In the genomic region with DNA sequence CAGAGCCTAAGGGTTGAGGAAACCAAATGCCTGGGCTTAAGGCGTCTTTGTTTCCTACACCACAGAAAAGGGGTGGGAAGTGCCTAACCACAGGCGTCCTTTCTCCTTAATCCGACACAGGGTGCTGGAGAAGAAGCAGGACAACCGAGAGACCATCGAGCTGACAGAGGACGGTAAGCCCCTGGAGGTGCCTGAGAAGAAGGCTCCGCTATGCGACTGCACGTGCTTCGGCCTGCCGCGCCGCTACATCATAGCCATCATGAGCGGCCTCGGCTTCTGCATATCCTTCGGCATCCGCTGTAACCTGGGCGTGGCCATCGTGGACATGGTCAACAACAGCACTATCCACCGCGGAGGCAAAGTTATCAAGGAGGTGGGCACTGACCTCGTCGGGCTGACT, we compare ENCODE assay signal across 11 mouse cellular contexts. TPM values are rescaled to one million over a fixed set of nuclear protein-coding genes. Genes with fewer than 3 reads are reported as not detected.
DNase-seq lines count a peak whose midpoint lies in the region; ATAC-seq and TF ChIP-seq lines count a peak whose summit lies in the region.
"Had no signal": no experiment of that assay in that cellular context is flagged by ENCODE, and none has a peak within 500 bp of the region (broad histone marks: within the 10 kb centered on the region; RNA-seq: fewer than 3 reads in every experiment).

No protein-coding gene starts in this region.

- peak; percentile 11 to 26 for DNase-seq in left cerebral cortex, adult 2 months (ENCODE audit: extremely low spot score in 1 of 2, low spot score in 2 of 2)
- no peak for DNase-seq in left cerebral cortex, adult 9 months (ENCODE audit: low spot score in 2 of 2)
- peak; percentile 39 for DNase-seq in forebrain, embryonic 10.5 days (ENCODE audit: extremely low spot score, low spot score)
- no peak for DNase-seq in gastrocnemius, postnatal 4 days (ENCODE audit: low spot score in 2 of 2)
- no peak for DNase-seq in c-Kit-positive CD71-positive TER-119-positive erythroid progenitor cells, embryonic 14.5 days (ENCODE audit: low spot score)
- DNase-seq in heart, postnatal 14 days: no peak
- DNase-seq: gastrocnemius, postnatal 14 days; lung, adult 18-20 months; thymus, postnatal 36 days had no signal

- no peaks in the 10 kb centered on the region for H3K36me3 ChIP-seq in forebrain, embryonic 10.5 days (replicated peaks)
- H3K36me3 ChIP-seq in hindbrain, embryonic 16.5 days (ENCODE audit: control insufficient read depth, insufficient read depth, low read length): no peaks in the 10 kb centered on the region
- no peaks in the 10 kb centered on the region for H3K36me3 ChIP-seq in neural tube, embryonic 13.5 days

- H3K4me3 ChIP-seq in left cerebral cortex, adult 2 months: peak overlapping the region; percentile 13; the same call in 1 of the 2 replicates
- H3K4me3 ChIP-seq in forebrain, embryonic 10.5 days: peak overlapping the region; percentile 32
- peak overlapping the region; percentile 44 for H3K4me3 ChIP-seq in hindbrain, embryonic 16.5 days (ENCODE audit: low read length)
- H3K4me3 ChIP-seq in neural tube, embryonic 13.5 days: peak overlapping the region; percentile 51

- no peaks in the 10 kb centered on the region for H3K9me3 ChIP-seq in forebrain, embryonic 10.5 days
- H3K9me3 ChIP-seq in hindbrain, embryonic 16.5 days (ENCODE audit: control insufficient read depth, low read length): no peaks in the 10 kb centered on the region
- no peaks in the 10 kb centered on the region for H3K9me3 ChIP-seq in neural tube, embryonic 13.5 days

- H3K4me2 ChIP-seq in hindbrain, embryonic 16.5 days (ENCODE audit: low read length): peak overlapping the region; percentile 59
- peak overlapping the region; percentile 66 for H3K4me2 ChIP-seq in neural tube, embryonic 13.5 days

- peak overlapping the region; percentile 15; the same call in 1 of the 2 replicates for H3K27ac ChIP-seq in left cerebral cortex, adult 2 months
- peak overlapping the region; percentile 51; the same call in 1 of the 2 replicates for H3K27ac ChIP-seq in forebrain, embryonic 10.5 days
- peak overlapping the region; percentile 86 for H3K27ac ChIP-seq in hindbrain, embryonic 16.5 days (ENCODE audit: low read depth, low read length)
- H3K27ac ChIP-seq in neural tube, embryonic 13.5 days (replicated peaks): peak overlapping the region; percentile 97

- under 1% methylated on average over 23 of the region's 23 CpGs for WGBS in forebrain, embryonic 10.5 days
- under 1% methylated on average over 23 of the region's 23 CpGs for WGBS in hindbrain, embryonic 16.5 days
- under 1% methylated on average over 23 of the region's 23 CpGs for WGBS in neural tube, embryonic 13.5 days

- no peak for TF ChIP-seq CTCF in left cerebral cortex, adult 2 months (IDR thresholded peaks at IDR 0.05)

- intact Hi-C loops in left cerebral cortex, adult 2 months (cut with DNase I): loop anchor here (10.0 kb wide), 1 partner anchor 1720 kb away; no protein-coding TSS in a partner anchor
- intact Hi-C loops in heart, postnatal 14 days (cut with DNase I): no loop called here

- peaks cover 38% of the 10 kb centered on the region for H3K4me1 ChIP-seq in forebrain, embryonic 10.5 days
- H3K4me1 ChIP-seq in hindbrain, embryonic 16.5 days (ENCODE audit: control insufficient read depth, insufficient read depth, low read depth, low read length): no peaks in the 10 kb centered on the region; the same call in 1 of the 2 replicates
- peaks cover 4% of the 10 kb centered on the region; the same call in 1 of the 2 replicates for H3K4me1 ChIP-seq in neural tube, embryonic 13.5 days (replicated peaks)

- ATAC-seq in hindbrain, embryonic 16.5 days: no peak
- ATAC-seq in neural tube, embryonic 13.5 days (ENCODE audit: low read depth): no peak

- H3K9ac ChIP-seq in hindbrain, embryonic 16.5 days (ENCODE audit: low read depth, low read length): peak overlapping the region; percentile 59
- peak overlapping the region; percentile 87 for H3K9ac ChIP-seq in neural tube, embryonic 13.5 days

- H3K27me3 ChIP-seq in forebrain, embryonic 10.5 days (ENCODE audit: poor library complexity, severe bottlenecking): peaks cover 100% of the 10 kb centered on the region
- peaks cover 7% of the 10 kb centered on the region for H3K27me3 ChIP-seq in hindbrain, embryonic 16.5 days (replicated peaks; ENCODE audit: control insufficient read depth, insufficient read depth, low read length)
- peaks cover 83% of the 10 kb centered on the region for H3K27me3 ChIP-seq in neural tube, embryonic 13.5 days

RNA-seq across cellular contexts. Expression of gene Slc17a6, which starts 3.4 kb away (rescaled TPM):
- 10 to 100 TPM; 28.2 to 29.5 TPM for total RNA-seq in left cerebral cortex, adult 2 months (2021)
- 3.5 and 6.9 TPM in 2 replicates for polyA plus RNA-seq in forebrain, embryonic 10.5 days (2016; fragmentation: Nextera tagmentation; extraction: Ambion mirVana)
- 112 and 126 TPM in 2 replicates for polyA plus RNA-seq in hindbrain, embryonic 16.5 days (2015; fragmentation: Nextera tagmentation; extraction: Ambion mirVana)
- 78.3 and 85.1 TPM in 2 replicates for polyA plus RNA-seq in neural tube, embryonic 13.5 days (2015; fragmentation: Nextera tagmentation; extraction: Ambion mirVana)
- total RNA-seq in gastrocnemius, postnatal 4 days (2021): not detected
- total RNA-seq in heart, postnatal 14 days (2021): not detected
- total RNA-seq: gastrocnemius, postnatal 14 days had no signal

Comparison
In these comparisons a context has a peak if more than half of its experiments do, and no peak if none do; other contexts are left out.
1. DNase-seq: peak in left cerebral cortex, adult 2 months (2 of 2) and forebrain, embryonic 10.5 days (single experiment); none in left cerebral cortex, adult 9 months (0 of 2), gastrocnemius, postnatal 4 days (0 of 2), c-Kit-positive CD71-positive TER-119-positive erythroid progenitor cells, embryonic 14.5 days (single experiment) and heart, postnatal 14 days (0 of 2).
2. H3K27ac ChIP-seq: peak in every context shown above with its lines; median percentile 97 in neural tube, embryonic 13.5 days; 86 in hindbrain, embryonic 16.5 days; 51 in forebrain, embryonic 10.5 days; 15 in left cerebral cortex, adult 2 months.
3. RNA of gene Slc17a6, which starts 3.4 kb away (total RNA-seq): 28.2 to 29.5 TPM in left cerebral cortex, adult 2 months; not detected in gastrocnemius, postnatal 4 days and not detected in heart, postnatal 14 days; every median in the first group is over 10 times any median in the second.
4. Peak in every context shown above with its lines, with median percentiles within 50 percentile points of each other: H3K4me3 ChIP-seq.